Mouse (Mus musculus) midbrain, postnatal 0 days (tissue): ENCODE results near the gene Snd1. TPM values are rescaled to one million over a fixed set of nuclear protein-coding genes. Genes with fewer than 3 reads are reported as not detected.

Experiments used
- ATAC-seq: fragments of 200-750 bp; cut with Nextera tagmentation; 2 replicates; pipeline ENCODE4 v1.8.0; 2017; ENCODE audit warnings: moderate number of reproducible peaks, mild to moderate bottlenecking, moderate TSS enrichment, moderate library complexity; ENCODE audit not compliant: low FRiP score
- DNase-seq: peaks from one replicate; pipeline ENCODE4 v3.0.0-alpha.2; 2015; ENCODE audit warnings: low spot score
- H3K27ac ChIP-seq: fragments of 300-500 bp; sonication (generic); 2 replicates; pipeline ENCODE4 v1.5.1; 2014; ENCODE audit warnings: low read depth, mild to moderate bottlenecking, low read length, mixed read lengths
- H3K27me3 ChIP-seq: fragments of 300-500 bp; sonication (generic); 2 replicates; pipeline ENCODE4 v1.6.1; 2014; ENCODE audit warnings: low read length, control low read depth, mixed read lengths; ENCODE audit not compliant: insufficient read depth
- H3K36me3 ChIP-seq: fragments of 300-500 bp; sonication (generic); 2 replicates; pipeline ENCODE4 v1.6.1; 2014; ENCODE audit warnings: low read length, control low read depth, mixed read lengths; ENCODE audit not compliant: insufficient read depth
- H3K4me1 ChIP-seq: fragments of 300-500 bp; sonication (generic); 2 replicates; pipeline ENCODE4 v1.6.1; 2014; ENCODE audit warnings: mild to moderate bottlenecking, control low read depth, antibody characterized with exemption, low read length, mixed read lengths; ENCODE audit not compliant: insufficient read depth
- H3K4me2 ChIP-seq: fragments of 300-500 bp; sonication (generic); 2 replicates; pipeline ENCODE4 v1.6.1; 2014; ENCODE audit warnings: low read depth, mild to moderate bottlenecking, low read length, mixed read lengths; ENCODE audit not compliant: poor library complexity, severe bottlenecking
- H3K4me3 ChIP-seq: fragments of 300-500 bp; sonication (generic); 2 replicates; pipeline ENCODE4 v1.5.1; 2014; ENCODE audit warnings: low read depth, mild to moderate bottlenecking, low read length, moderate library complexity
- H3K9ac ChIP-seq: fragments of 300-500 bp; sonication (generic); replicated peaks from 2 replicates; pipeline ENCODE4 v1.6.1; 2014; ENCODE audit warnings: mild to moderate bottlenecking, low read length, moderate library complexity, mixed read lengths; ENCODE audit not compliant: poor library complexity, severe bottlenecking
- H3K9me3 ChIP-seq: fragments of 300-500 bp; sonication (generic); 2 replicates; pipeline ENCODE4 v1.6.1; 2016; ENCODE audit warnings: low read length, control low read depth
- CTCF ChIP-seq: IDR thresholded peaks from 2 replicates; pipeline ENCODE4 v1.5.1; 2016; ENCODE audit warnings: antibody characterized with exemption, mild to moderate bottlenecking
- WGBS: fragments of 180-500 bp; shearing (Covaris S2); extraction: QIAGEN DNeasy Blood & Tissue Kit; methylation state at CpG from one replicate; pipeline ENCODE4 v1.1.7; 2014; 5-methylcytosine and 5-hydroxymethylcytosine counted together
- polyA plus RNA-seq: library from polyadenylated mRNA; unstranded; fragments of >200 nt; fragmentation: Nextera tagmentation; extraction: Ambion mirVana; gene quantifications from 2 replicates; pipeline ENCODE4 v1.2.1, GENCODE M21; 2015
- total RNA-seq: library from RNA; depleted of rRNA; stranded (reverse); fragments of >200 nt; gene quantifications from 2 replicates; pipeline ENCODE4 v1.2.3, GENCODE M21; 2014

Snd1 gene
- total and polyA plus RNA-seq, 2 experiments from 2014 or later = 70.6 to 81.1 TPM

GRCm38 (mm10) chr6:28860450-28860849, 385.5 kb downstream of the Snd1 start:
- no peaks in the 10 kb centered on the region for H3K9me3 ChIP-seq
- 35% methylated on average over 2 of the region's 2 CpGs for WGBS
- H3K4me2 ChIP-seq = no peak overlapping the region
- no peaks in the 10 kb centered on the region for H3K36me3 ChIP-seq
- H3K27ac ChIP-seq = no peak overlapping the region
- H3K9ac ChIP-seq = no peak overlapping the region
- no peak overlapping the region for H3K4me3 ChIP-seq
- no peak for ATAC-seq
- DNase-seq = no peak
- H3K27me3 ChIP-seq = no peaks in the 10 kb centered on the region
- peaks cover 12% of the 10 kb centered on the region for H3K4me1 ChIP-seq
- no peak for TF ChIP-seq CTCF

GRCm38 (mm10) chr6:28860922-28861321, 386.0 kb downstream of the Snd1 start:
- ATAC-seq (no peak), DNase-seq (no peak)
- H3K4me1 ChIP-seq = peaks cover 12% of the 10 kb centered on the region
- no peak for TF ChIP-seq CTCF
- H3K36me3 ChIP-seq = no peaks in the 10 kb centered on the region
- H3K27ac ChIP-seq = no peak overlapping the region
- 53% methylated on average over 2 of the region's 2 CpGs for whole genome bisulfite sequencing
- H3K4me3 ChIP-seq = no peak overlapping the region
- H3K9me3 ChIP-seq = no peaks in the 10 kb centered on the region
- no peaks in the 10 kb centered on the region for H3K27me3 ChIP-seq
- H3K9ac ChIP-seq = no peak overlapping the region
- no peak overlapping the region for H3K4me2 ChIP-seq

- no peak overlapping the region for H3K4me3 ChIP-seq
- no peak overlapping the region for H3K9ac ChIP-seq
- ATAC-seq (no peak), DNase-seq (no peak)
- H3K27me3 ChIP-seq = no peaks in the 10 kb centered on the region; the same call in 1 of the 2 replicates
- no peaks in the 10 kb centered on the region for H3K9me3 ChIP-seq
- no peak for TF ChIP-seq CTCF
- peaks cover 12% of the 10 kb centered on the region for H3K4me1 ChIP-seq
- 76% methylated on average over 8 of the region's 8 CpGs for WGBS
- H3K27ac ChIP-seq = no peak overlapping the region
- no peak overlapping the region for H3K4me2 ChIP-seq
- no peaks in the 10 kb centered on the region for H3K36me3 ChIP-seq
Observed at GRCm38 (mm10) chr6:28862304-28862703, 387.4 kb downstream of the Snd1 start.

GRCm38 (mm10) chr6:28864684-28865083, 389.7 kb downstream of the Snd1 start:
- WGBS = 28% methylated on average over 5 of the region's 5 CpGs
- H3K27ac ChIP-seq = peak overlapping the region; percentile 57
- no peak overlapping the region for H3K4me3 ChIP-seq
- no peaks in the 10 kb centered on the region for H3K36me3 ChIP-seq
- H3K4me2 ChIP-seq = no peak overlapping the region
- TF ChIP-seq CTCF = no peak
- DNase-seq (peak; percentile 70), ATAC-seq (peak; percentile 59; the same call in 1 of the 2 replicates)
- peaks cover 12% of the 10 kb centered on the region for H3K4me1 ChIP-seq
- 0 out of 2 replicates have a peak overlapping the region, but pooled peaks have one; percentile 26 for H3K9ac ChIP-seq
- no peaks in the 10 kb centered on the region for H3K9me3 ChIP-seq
- H3K27me3 ChIP-seq = no peaks in the 10 kb centered on the region; the same call in 1 of the 2 replicates

- DNase-seq (peak; percentile 58), ATAC-seq (peak; percentile 82)
- H3K9me3 ChIP-seq = no peaks in the 10 kb centered on the region
- peaks cover 12% of the 10 kb centered on the region for H3K4me1 ChIP-seq
- H3K4me3 ChIP-seq = no peak overlapping the region
- TF ChIP-seq CTCF = no peak
- 0 out of 2 replicates have a peak overlapping the region, but pooled peaks have one; percentile 26 for H3K9ac ChIP-seq
- WGBS = 28% methylated on average over 10 of the region's 10 CpGs
- peak overlapping the region; percentile 57 for H3K27ac ChIP-seq
- H3K36me3 ChIP-seq = no peaks in the 10 kb centered on the region
- no peaks in the 10 kb centered on the region; the same call in 1 of the 2 replicates for H3K27me3 ChIP-seq
- H3K4me2 ChIP-seq = no peak overlapping the region
Observed at GRCm38 (mm10) chr6:28865112-28865511, 390.2 kb downstream of the Snd1 start.

GRCm38 (mm10) chr6:28866206-28866605, 391.3 kb downstream of the Snd1 start:
- Histone ChIP-seq H3K9ac (no peak overlapping the region), H3K9me3 (no peaks in the 10 kb centered on the region), H3K27ac (no peak overlapping the region), H3K36me3 (no peaks in the 10 kb centered on the region), H3K27me3 (no peaks in the 10 kb centered on the region; the same call in 1 of the 2 replicates), H3K4me3 (no peak overlapping the region), H3K4me1 (peaks cover 12% of the 10 kb centered on the region), H3K4me2 (no peak overlapping the region)
- 91% methylated on average over 3 of the region's 3 CpGs for WGBS
- TF ChIP-seq CTCF = no peak
- ATAC-seq = no peak
- no peak for DNase-seq
